Mouse (Mus musculus) olfactory bulb, adult 2 months (tissue): Measurements from ENCODE around the gene Serpina11.

Source experiments
- CTCF ChIP-seq: fragments of 200-500 bp; IDR thresholded peaks from 2 replicates; pipeline ENCODE4 v1.5.1; 2012; ENCODE audit warnings: low read depth, mild to moderate bottlenecking, low read length, moderate library complexity; ENCODE audit not compliant: insufficient read depth
- POLR2A ChIP-seq: fragments of 200-500 bp; IDR thresholded peaks from 2 replicates; pipeline ENCODE4 v1.6.1; 2012; ENCODE audit warnings: mild to moderate bottlenecking, low read depth, low read length, moderate library complexity; ENCODE audit not compliant: insufficient read depth

- no peak for TF ChIP-seq POLR2A
- no peak for TF ChIP-seq CTCF
These were observed 25.5 kb upstream of the Serpina11 start for GRCm38 (mm10) chr12:104015280-104015679.
